Mouse (Mus musculus): Measurements from ENCODE around the gene Cox6a2.
A peak's percentile ranks its signal among the peaks of the same experiment; 100 is the strongest.

- TF ChIP-seq ZC3H11A (IDR thresholded peaks at IDR 0.05; ENCODE audit: borderline replicate concordance, low read depth, low read length) (no peak), MAFK (IDR thresholded peaks at IDR 0.05; ENCODE audit: insufficient read depth, low read depth, low read length) (peak; percentile 84)
These were observed 30.8 kb upstream of the Cox6a2 start, which contains the start of gene Armc5 for GRCm38 (mm10) chr7:128236856-128237592.

Data from ES-E14 (cell line).